Mouse (Mus musculus) liver, postnatal 0 days (tissue): ENCODE measurements at regions not wholly inside any gene's neighbourhood (a gene's known extent, or its start where the extent isn't known, plus 50 kb on each side); places are given as distances from the start of the nearest gene placed in this dataset.
A peak's percentile ranks its signal among the peaks of the same experiment; 100 is the strongest.
"Not testable (repeated sequence)": the region's sequence is repeated elsewhere in the genome, so short reads cannot be mapped to it uniquely, and the experiment has no call there.

Source experiments
- ATAC-seq: fragments of 200-750 bp; cut with Nextera tagmentation; 2 replicates; pipeline ENCODE4 v1.8.0; 2017; ENCODE audit warnings: mild to moderate bottlenecking, moderate library complexity
- DNase-seq: peaks from one replicate; pipeline ENCODE4 v3.0.0-alpha.2; 2016
- H3K27ac ChIP-seq: fragments of 300-500 bp; sonication (generic); 2 replicates; pipeline ENCODE4 v1.5.1; 2014; ENCODE audit warnings: antibody characterized with exemption, moderate library complexity, mild to moderate bottlenecking, low read depth
- H3K27me3 ChIP-seq: fragments of 300-500 bp; sonication (generic); 2 replicates; pipeline ENCODE4 v1.6.1; 2014; ENCODE audit warnings: low read length, control low read depth, mixed read lengths; ENCODE audit not compliant: insufficient read depth
- H3K36me3 ChIP-seq: fragments of 300-500 bp; sonication (generic); replicated peaks from 2 replicates; pipeline ENCODE4 v1.6.1; 2014; ENCODE audit warnings: mild to moderate bottlenecking, control low read depth, low read length, moderate library complexity, mixed read lengths; ENCODE audit not compliant: insufficient read depth
- H3K4me1 ChIP-seq: fragments of 300-500 bp; sonication (generic); 2 replicates; pipeline ENCODE4 v1.6.1; 2014; ENCODE audit warnings: antibody characterized with exemption, mild to moderate bottlenecking, control low read depth; ENCODE audit not compliant: insufficient read depth
- H3K4me2 ChIP-seq: fragments of 300-500 bp; sonication (generic); 2 replicates; pipeline ENCODE4 v1.6.1; 2014; ENCODE audit warnings: low read depth, mild to moderate bottlenecking, low read length, moderate library complexity, mixed read lengths
- H3K4me3 ChIP-seq: fragments of 300-500 bp; sonication (generic); 2 replicates; pipeline ENCODE4 v1.5.1; 2014; ENCODE audit warnings: low read depth, low read length
- H3K9ac ChIP-seq: fragments of 300-500 bp; sonication (generic); replicated peaks from 2 replicates; pipeline ENCODE4 v1.6.1; 2014; ENCODE audit warnings: mild to moderate bottlenecking, moderate library complexity
- H3K9me3 ChIP-seq: fragments of 300-500 bp; sonication (generic); 2 replicates; pipeline ENCODE4 v1.6.1; 2016; ENCODE audit warnings: mild to moderate bottlenecking, control low read depth, low read length, mixed read lengths
- CTCF ChIP-seq: sonication (generic); IDR thresholded peaks from 2 replicates; pipeline ENCODE4 v1.5.1; 2016; ENCODE audit warnings: antibody characterized with exemption, low read depth
- EP300 ChIP-seq: IDR thresholded peaks from 2 replicates; pipeline ENCODE4 v1.6.1; 2016; ENCODE audit warnings: antibody characterized with exemption, low read depth, mild to moderate bottlenecking
- WGBS: fragments of 180-500 bp; shearing (Covaris S2); extraction: QIAGEN DNeasy Blood & Tissue Kit; methylation state at CpG from one replicate; pipeline ENCODE4 v1.1.7; 2014; ENCODE audit not compliant: insufficient replicate concordance; 5-methylcytosine and 5-hydroxymethylcytosine counted together

DNA sequence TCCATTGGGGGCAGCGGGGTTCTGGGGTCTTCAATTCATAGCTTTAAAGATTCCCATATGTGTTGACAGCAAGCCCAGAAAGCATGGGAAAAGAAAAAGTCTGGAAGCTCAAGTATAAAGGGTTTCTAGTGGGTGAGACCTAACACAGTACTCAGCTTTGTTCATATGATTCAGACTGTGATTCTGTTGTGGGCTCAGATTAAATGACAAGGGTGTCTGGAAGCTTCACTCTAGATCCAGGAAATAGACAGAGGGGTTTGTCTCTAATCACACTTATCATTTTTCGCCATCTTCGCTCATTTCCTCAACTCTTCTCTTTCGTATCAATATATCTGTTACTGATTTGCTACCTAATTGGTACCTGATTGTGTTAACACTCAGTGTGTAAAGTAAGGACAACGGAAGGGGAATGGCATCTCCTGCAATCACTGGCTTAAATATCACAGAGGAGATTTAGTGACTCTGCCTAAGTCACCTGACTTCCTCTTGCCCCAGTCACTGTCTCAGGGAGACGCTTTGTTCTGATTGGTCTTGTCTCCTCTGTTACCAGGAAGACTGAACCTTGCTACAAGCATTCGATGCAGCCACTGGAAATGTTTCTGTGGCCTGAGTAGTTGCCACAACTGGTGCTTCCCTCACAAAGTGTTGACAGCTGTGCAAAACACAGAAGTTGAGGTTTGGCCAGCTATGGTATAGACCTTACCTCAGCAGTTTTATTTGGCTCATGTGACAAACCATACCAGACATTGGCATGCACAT lies 137.4 kb downstream of the Gm5426 start:
- 56% methylated on average over 7 of the region's 7 CpGs for WGBS
- Histone ChIP-seq H3K9me3 (no peaks in the 10 kb centered on the region), H3K27ac (no peak overlapping the region), H3K9ac (no peak overlapping the region), H3K4me3 (no peak overlapping the region), H3K4me2 (no peak overlapping the region), H3K36me3 (no peaks in the 10 kb centered on the region), H3K4me1 (no peaks in the 10 kb centered on the region), H3K27me3 (no peaks in the 10 kb centered on the region)
- DNase-seq (peak; percentile 17), ATAC-seq (peak; percentile 59)
- TF ChIP-seq EP300: no peak
- no peak for TF ChIP-seq CTCF

DNA sequence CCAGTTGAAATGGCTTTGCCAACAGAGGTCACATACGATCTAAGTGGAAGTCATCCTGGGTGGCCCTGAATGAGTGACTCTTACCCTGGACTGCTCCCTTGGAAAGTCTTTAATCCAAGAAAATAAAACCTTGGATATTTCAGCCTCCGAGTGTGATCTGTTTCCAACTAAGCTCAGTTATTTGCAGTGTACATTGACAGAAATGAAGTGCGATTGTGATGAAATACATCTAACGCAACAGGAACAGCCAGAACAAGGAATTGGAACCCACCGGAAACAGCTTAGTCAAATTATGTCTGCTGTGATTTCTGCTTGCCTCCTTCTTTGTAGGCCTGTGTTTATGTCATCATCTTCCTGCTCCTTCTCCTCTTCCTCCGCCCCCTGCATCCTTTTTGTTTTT lies 143.7 kb downstream of the Gm5426 start:
- Histone ChIP-seq H3K36me3 (no peaks in the 10 kb centered on the region), H3K9ac (no peak overlapping the region), H3K4me1 (no peaks in the 10 kb centered on the region), H3K9me3 (no peaks in the 10 kb centered on the region), H3K4me3 (no peak overlapping the region), H3K27ac (no peak overlapping the region), H3K4me2 (no peak overlapping the region), H3K27me3 (no peaks in the 10 kb centered on the region)
- no peak for TF ChIP-seq CTCF
- TF ChIP-seq EP300: no peak
- ATAC-seq: no peak
- 64% methylated on average over 6 of the region's 6 CpGs for WGBS
- DNase-seq: no peak

DNA sequence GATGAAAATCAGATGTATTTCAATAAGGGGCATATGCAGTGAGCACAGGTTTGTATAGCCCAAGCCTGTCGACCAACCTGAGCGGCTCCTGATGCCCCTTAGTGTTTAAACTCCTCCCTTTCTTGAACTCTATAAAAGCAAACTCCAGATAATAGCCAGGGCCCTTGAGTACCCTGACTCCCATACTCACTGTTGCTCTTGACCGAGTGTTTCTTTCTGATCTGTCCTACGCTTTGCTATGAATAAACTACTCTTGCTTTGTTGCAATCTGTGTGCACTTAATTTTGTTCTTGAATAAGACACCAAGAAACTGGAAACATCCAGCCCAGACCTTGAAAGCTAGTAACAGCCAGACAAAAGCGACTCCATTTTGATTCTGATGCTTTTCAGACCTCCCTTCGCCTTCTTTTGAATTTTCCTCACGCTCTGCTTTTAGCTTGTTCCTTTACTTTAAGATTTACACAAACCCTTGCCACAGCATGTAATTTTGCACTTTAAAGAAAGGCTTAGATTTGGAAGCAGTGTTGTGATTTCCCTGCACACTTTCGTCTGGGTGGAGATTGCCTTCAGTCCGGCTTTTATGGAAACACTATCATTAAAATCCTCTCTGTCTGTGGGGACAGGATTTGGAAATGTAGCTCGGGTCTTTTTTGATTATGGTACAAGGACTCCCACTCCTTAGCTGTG lies 149.1 kb downstream of the Gm5426 start:
- Histone ChIP-seq H3K36me3 (no peaks in the 10 kb centered on the region), H3K4me1 (no peaks in the 10 kb centered on the region), H3K4me3 (no peak overlapping the region), H3K27me3 (no peaks in the 10 kb centered on the region), H3K4me2 (no peak overlapping the region), H3K27ac (no peak overlapping the region), H3K9ac (no peak overlapping the region), H3K9me3 (no peaks in the 10 kb centered on the region)
- no peak for TF ChIP-seq EP300
- TF ChIP-seq CTCF: no peak
- 77% methylated on average over 10 of the region's 10 CpGs for WGBS
- DNase-seq (no peak), ATAC-seq (no peak)

DNA sequence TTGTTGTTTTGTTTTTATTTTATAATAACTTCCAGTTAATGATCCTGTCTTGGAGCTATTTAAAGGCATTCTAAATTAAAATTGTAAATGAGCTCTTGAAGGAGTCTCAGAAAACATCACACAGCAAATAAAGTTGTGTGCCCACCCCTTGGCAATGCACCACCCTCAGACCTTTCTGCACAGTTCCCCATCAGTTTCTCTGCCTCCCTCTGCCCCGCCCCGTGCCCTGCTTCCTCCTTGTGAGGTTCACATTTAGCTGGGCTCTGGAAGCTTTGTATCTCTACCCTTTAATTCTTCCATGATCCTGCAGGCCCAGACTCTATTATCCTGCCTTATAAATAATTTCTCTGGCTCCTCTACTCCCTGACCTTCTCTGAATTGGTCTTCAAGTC lies 149.7 kb downstream of the Gm5426 start:
- no peak overlapping the region for H3K27ac ChIP-seq
- ATAC-seq: no peak
- no peak overlapping the region for H3K4me2 ChIP-seq
- no peaks in the 10 kb centered on the region for H3K4me1 ChIP-seq
- 46% methylated on average over 2 of the region's 2 CpGs for WGBS
- H3K4me3 ChIP-seq: no peak overlapping the region
- H3K36me3 ChIP-seq: no peaks in the 10 kb centered on the region
- H3K27me3 ChIP-seq: no peaks in the 10 kb centered on the region
- H3K9me3 ChIP-seq: no peaks in the 10 kb centered on the region
- no peak overlapping the region for H3K9ac ChIP-seq
- no peak for DNase-seq
- TF ChIP-seq EP300 (no peak), CTCF (no peak)

DNA sequence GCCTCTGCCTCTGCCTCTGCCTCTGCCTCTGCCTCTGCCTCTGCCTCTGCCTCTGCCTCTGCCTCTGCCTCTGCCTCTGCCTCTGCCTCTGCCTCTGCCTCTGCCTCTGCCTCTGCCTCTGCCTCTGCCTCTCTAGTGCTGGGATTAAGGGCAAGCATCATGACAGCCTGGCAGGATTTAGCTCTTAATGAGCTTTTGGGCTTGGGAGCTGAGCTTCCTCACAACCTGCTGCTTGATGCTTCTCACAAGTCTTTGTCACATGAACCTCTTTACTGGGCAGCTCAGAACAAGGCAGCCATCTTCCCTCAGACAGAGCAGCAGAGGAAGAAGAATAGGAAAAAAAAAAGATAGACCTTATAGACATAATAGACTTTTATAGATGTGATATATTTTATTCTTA lies 152.6 kb downstream of the Gm5426 start:
- not testable (repeated sequence) for H3K27ac ChIP-seq, H3K9me3 ChIP-seq, H3K36me3 ChIP-seq, H3K4me3 ChIP-seq, H3K27me3 ChIP-seq, DNase-seq, H3K4me1 ChIP-seq, ATAC-seq, H3K9ac ChIP-seq, H3K4me2 ChIP-seq

DNA sequence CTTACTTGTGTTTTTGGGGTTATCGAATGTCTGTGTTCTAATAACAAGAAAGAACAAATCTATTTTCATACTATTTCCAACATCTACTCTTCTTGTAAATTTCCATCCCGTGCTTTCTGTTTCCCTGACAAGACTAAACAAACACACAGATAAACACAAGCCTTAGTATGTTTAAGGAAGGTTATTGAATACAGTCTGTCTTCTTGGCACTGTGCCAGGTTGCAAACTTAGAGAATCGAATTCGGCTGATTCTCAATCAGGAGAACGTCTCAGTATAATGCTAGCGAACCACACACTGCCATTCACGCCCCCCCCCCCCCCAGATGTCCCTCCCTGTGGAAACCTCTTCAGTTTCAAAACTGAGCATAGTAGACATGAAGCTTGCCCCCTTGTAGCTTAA lies 157.2 kb downstream of the Gm5426 start:
- Histone ChIP-seq H3K4me2 (no peak overlapping the region), H3K27me3 (no peaks in the 10 kb centered on the region), H3K4me3 (no peak overlapping the region), H3K4me1 (no peaks in the 10 kb centered on the region), H3K27ac (no peak overlapping the region), H3K36me3 (no peaks in the 10 kb centered on the region), H3K9ac (no peak overlapping the region), H3K9me3 (no peaks in the 10 kb centered on the region)
- ATAC-seq: no peak
- TF ChIP-seq CTCF (no peak), EP300 (no peak)
- WGBS: 74% methylated on average over 7 of the region's 7 CpGs
- no peak for DNase-seq
